Mouse (Mus musculus): Measurements from ENCODE around the gene Hoxa10.

Hoxa10 gene

GRCm38 (mm10) chr6:52229558-52230416, 10.9 kb downstream of the Hoxa10 start:
- no peak for DNase-seq (ENCODE audit: low spot score)

DNA sequence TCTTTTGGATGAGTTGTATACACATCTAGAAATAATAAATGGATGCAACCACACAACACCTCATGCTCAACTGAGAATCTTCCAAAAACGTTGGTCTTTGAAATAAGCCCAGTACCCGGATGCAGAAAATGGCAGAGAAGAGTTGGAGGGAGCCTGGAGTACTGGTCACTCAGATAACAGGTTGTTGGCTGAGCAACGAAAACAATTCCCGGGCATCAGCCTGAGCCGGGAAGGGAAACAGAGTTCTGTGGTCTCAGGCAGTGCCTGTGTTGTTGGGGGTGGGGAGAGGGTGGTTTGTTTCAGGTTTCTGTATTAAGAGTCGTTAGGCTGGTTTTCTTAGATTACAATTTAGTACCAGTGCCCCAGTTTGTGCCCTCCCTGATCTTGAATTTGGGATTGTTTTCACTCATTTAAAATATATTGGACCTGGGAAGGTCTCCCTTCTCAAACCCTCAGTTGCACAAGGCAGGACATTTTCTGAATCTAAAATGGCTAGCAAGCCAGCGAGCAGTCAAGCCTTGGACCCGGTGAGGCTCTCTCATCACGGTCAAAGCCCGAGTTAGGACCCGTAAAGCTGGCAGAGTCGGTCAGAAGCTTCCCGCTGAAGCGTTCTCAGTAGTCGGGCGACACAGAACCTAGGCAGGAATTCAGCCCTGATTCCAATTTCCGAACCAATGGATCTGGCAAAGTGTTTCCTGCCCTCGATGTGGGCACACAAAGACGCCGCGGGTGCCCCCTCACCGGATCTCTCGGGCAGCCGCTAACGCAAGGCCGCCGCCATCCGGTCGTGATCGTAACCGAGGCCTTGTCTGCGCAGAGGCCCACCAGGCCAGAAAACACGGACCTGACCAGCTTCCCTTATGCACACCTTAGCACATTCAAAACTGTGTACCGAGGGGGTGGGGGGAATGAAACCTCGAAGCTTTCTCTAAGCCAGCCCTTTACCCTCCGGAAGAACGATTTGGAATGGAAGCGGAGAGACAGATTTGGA, 11.9 kb downstream of the Hoxa10 start:
- DNase-seq (ENCODE audit: low spot score), result no peak

- DNase-seq (ENCODE audit: low spot score), result no peak
These were observed 13.0 kb downstream of the Hoxa10 start for GRCm38 (mm10) chr6:52227470-52228222.

GRCm38 (mm10) chr6:52226569-52227257, 13.9 kb downstream of the Hoxa10 start:
- DNase-seq (ENCODE audit: low spot score), result no peak

GRCm38 (mm10) chr6:52225612-52226568, 14.8 kb downstream of the Hoxa10 start:
- DNase-seq (ENCODE audit: low spot score), result no peak

- no peak for DNase-seq (ENCODE audit: low spot score)
These were observed 15.6 kb downstream of the Hoxa10 start for GRCm38 (mm10) chr6:52224895-52225611.

- DNase-seq (ENCODE audit: low spot score), result no peak
These were observed 16.5 kb downstream of the Hoxa10 start for GRCm38 (mm10) chr6:52223939-52224760.

GRCm38 (mm10) chr6:52222729-52223128, 17.9 kb downstream of the Hoxa10 start:
- DNase-seq (ENCODE audit: low spot score), result no peak

DNA sequence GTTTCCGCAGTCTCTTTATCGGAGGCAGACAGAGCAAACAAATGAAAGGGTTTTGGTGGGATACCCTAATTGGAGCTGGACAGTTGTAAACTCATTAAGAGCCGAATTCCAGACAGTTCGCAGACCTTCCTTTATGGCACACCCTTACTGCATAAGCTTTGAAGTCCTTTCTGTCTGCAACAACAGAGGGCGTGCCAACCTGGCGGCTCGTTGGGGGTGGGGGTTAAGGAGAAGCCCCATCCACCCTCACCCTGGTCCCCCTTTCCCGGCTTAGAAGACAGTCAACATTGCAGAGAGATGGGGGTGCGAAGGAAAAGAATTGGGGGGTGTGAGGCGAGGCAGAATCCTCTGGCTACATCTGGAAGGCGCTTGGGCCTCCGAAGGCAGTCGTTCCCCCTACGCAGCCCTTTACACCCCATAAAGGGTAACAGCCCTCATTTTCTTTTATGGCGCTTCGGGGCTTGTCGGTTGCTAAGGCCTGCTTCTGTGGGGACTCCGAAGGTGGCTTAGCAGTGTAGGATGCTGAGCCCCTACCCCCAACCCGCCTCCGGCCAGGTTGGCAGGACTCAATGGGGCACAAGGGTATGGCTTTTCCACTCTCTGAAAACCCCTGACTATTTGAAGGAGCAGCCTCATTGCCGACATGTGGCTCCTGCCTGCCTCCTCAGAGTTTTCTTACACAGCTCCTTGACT, 18.5 kb downstream of the Hoxa10 start:
- DNase-seq (ENCODE audit: low spot score), result no peak

- peak; percentile 84 for DNase-seq (ENCODE audit: low spot score)
These were observed 19.2 kb downstream of the Hoxa10 start, which contains the start of gene Hoxa7 for GRCm38 (mm10) chr6:52221337-52221992. TSS of gene Hoxa7 (minus strand) at chr6:52221854.

DNA sequence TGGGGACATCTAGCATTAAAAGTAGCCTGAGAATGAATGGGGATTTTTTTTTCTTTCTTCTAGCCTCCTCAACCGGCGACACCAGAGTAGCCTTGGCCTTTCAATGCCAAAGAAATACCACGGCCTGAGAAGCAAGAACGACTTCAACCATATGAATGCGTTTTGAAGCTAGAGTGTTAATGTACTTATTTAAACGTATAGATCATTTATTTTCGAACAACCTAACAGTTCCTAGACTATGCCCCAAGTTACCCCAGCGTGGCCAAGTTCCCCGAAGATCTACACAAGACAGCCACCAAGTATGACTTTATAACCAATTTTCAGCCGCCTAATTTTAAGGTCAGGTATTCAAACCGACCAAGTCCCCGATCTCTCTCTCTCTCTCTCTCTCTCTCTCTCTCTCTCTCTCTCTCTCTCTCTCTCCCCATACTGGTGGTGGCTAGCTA, 19.8 kb downstream of the Hoxa10 start:
- no peak for DNase-seq (ENCODE audit: low spot score)

- no peak for DNase-seq (ENCODE audit: low spot score)
These were observed 20.4 kb downstream of the Hoxa10 start for GRCm38 (mm10) chr6:52220003-52220864.

- no peak for DNase-seq (ENCODE audit: low spot score)
These were observed 21.3 kb downstream of the Hoxa10 start for GRCm38 (mm10) chr6:52219234-52219942.

DNA sequence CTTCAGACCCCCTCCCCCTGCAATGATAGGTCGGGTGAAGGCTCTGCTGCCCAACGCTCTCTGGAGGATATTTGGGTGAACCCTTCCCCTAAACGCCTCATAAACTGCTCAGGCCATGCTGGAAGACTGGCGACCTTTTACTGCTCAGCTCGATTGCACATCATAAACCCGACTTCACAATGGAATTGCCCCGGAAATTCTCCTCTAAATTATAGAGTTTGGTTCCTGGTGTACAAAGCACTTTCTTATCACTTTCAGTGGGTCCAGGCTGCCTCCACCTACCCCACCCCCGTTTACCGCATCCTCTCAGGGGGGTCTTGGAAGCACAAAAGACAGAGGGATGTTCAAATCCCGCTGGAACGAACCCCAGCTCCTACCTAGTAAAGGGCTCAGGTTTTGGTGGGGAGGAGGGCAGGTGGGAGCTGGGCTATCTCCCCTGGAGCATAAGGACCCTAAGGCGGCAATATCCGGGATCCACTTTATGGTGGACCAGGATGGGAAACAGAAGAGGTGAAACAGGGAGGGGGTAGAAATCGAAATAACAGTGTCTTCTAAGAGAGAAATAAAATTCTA, 21.9 kb downstream of the Hoxa10 start:
- DNase-seq (ENCODE audit: low spot score), result no peak

DNA sequence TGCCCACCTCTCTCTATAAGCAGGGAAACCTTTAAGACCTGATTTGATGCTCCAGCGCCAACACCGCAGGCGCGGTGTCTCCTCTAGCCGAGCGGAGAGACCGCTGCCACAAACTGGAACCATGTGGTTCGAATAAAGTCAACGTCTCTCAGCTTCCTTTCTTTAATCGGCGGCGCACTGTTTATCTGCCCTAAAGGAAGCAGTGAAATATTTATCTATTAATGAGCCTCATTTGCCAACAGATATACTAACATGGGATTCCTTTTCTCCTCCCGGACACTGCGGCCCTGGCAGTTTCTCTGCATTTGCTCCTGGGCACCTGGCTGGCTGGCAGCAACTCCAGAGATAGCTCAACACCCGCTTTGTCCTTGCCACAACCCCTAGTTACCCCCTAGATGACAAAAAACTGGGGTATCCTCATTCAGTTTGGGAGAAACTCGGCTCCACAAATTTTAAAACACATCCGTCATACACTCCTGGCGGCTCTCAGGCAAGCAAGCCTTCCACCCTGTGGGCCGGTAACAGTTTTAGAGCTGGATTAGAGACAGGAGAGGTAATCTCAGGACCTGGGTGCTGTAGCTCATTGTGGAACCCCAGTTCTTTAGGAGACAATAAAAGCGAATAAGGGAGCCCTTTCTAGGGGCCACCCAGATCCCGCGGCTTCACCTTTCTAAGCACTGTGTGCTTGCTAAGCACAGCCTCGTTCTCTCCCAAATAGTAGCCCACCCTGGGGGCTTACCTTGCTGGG, 22.6 kb downstream of the Hoxa10 start:
- no peak for DNase-seq (ENCODE audit: low spot score)
